Mouse (Mus musculus) E14TG2a.4 (cell line): ENCODE data around the gene Litaf.

Experiments used
- CTCF ChIP-seq: conservative IDR thresholded peaks from 2 replicates; pipeline ENCODE4 v1.5.1; 2014; ENCODE audit warnings: low read length
- POU5F1 ChIP-seq: IDR thresholded peaks from 2 replicates; pipeline ENCODE4 v1.6.1; 2014; ENCODE audit warnings: low read length, borderline replicate concordance

DNA sequence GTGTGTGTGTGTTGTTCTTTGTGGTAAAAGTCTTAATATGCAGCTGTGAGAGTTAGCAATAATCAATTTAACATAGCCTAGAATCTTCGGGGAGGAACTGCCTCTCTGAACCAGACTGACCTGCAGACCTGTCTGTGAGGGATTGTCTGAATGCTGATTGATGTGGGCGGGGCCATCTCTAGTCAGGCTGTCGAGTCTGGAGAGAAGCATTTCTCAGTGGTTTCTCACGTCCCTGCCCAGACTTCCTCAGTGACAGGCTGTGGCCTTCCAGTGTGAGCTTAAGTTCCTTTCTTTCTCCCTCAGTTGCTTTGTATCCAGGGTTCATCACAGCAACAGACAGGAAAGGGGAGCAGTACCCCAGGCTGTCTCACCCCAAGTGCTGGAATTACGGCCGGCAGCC, 11.5 kb downstream of the Litaf start:
- TF ChIP-seq CTCF: no peak
- TF ChIP-seq POU5F1: no peak
